Mouse (Mus musculus): ENCODE measurements at regions not wholly inside any gene's neighbourhood (a gene's known extent, or its start where the extent isn't known, plus 50 kb on each side); places are given as distances from the start of the nearest gene placed in this dataset.

DNA sequence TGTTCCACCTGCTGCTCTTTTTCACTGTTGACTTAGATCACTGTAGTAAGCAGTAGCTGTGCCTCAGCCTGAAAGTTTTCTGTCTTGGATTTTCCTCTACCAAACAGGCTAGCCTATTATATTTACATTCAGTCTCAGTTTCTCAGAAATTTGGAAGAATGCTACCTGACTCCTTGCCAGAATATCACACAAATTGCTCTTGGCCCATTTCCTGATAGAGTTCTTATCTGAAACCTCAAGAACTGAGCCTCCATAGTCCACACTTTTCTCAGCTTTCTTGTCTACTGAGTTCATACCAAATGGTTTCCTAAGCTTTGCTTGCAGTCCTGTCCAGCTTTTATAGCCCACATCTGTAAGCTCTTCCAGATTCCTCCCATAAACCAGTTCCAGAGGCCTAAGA is 78.8 kb upstream of the Gm21897 start:
- no peak for TF ChIP-seq POLR2A (IDR thresholded peaks at IDR 0.05; ENCODE audit: extremely low read depth, insufficient read depth, low read length)
- TF ChIP-seq CTCF (IDR thresholded peaks at IDR 0.05; ENCODE audit: low read depth, low read length): no peak
